8 mouse cellular contexts compared by ENCODE assay signal in genomic region chr2:172549371-172550155, GRCm38 (mm10). TPM values are rescaled to one million over a fixed set of nuclear protein-coding genes. Genes with fewer than 3 reads are reported as not detected.
A peak's percentile ranks its signal among the peaks of the same experiment; 100 is the strongest.
DNase-seq lines count a peak whose midpoint lies in the region; ATAC-seq and TF ChIP-seq lines count a peak whose summit lies in the region.

TSS of gene Tfap2c (plus strand) at chr2:172549593.

- H3K4me2 ChIP-seq in limb, embryonic 15.5 days: peak within 1 kb of the TSS; percentile 54
- peak within 1 kb of the TSS; percentile 43 for H3K4me2 ChIP-seq in neural tube, embryonic 13.5 days

- no peak within 1 kb of the TSS for H3K27ac ChIP-seq in hindbrain, embryonic 10.5 days
- peak within 1 kb of the TSS; percentile 44 for H3K27ac ChIP-seq in limb, embryonic 15.5 days
- H3K27ac ChIP-seq in neural tube, embryonic 13.5 days (replicated peaks): no peak within 1 kb of the TSS

- no peak for TF ChIP-seq CTCF in brain, embryonic 14.5 days (IDR thresholded peaks at IDR 0.05; ENCODE audit: borderline replicate concordance, extremely low read depth, insufficient read depth, insufficient read length)

- DNase-seq in cerebellum, postnatal 10 days: peak; percentile 28 to 40
- DNase-seq in cerebellum, adult 9-11 months: no peak
- DNase-seq in brain, embryonic 14.5 days (ENCODE audit: low read depth): peak; percentile 85
- DNase-seq in hindbrain, embryonic 10.5 days (ENCODE audit: low spot score): peak; percentile 71

- H3K9ac ChIP-seq in limb, embryonic 15.5 days: no peak within 1 kb of the TSS
- no peak within 1 kb of the TSS for H3K9ac ChIP-seq in neural tube, embryonic 13.5 days

- under 1% methylated on average over 70 of the region's 70 CpGs for WGBS in hindbrain, embryonic 10.5 days
- WGBS in limb, embryonic 15.5 days: under 1% methylated on average over 70 of the region's 70 CpGs
- under 1% methylated on average over 70 of the region's 70 CpGs for WGBS in neural tube, embryonic 13.5 days

- ATAC-seq in limb, embryonic 15.5 days (ENCODE audit: insufficient number of reproducible peaks, low FRiP score, low TSS enrichment, low read depth): no peak; the same call in 1 of the 2 replicates
- ATAC-seq in neural tube, embryonic 13.5 days (ENCODE audit: low read depth): peak; percentile 24; the same call in 1 of the 2 replicates
- no peak for ATAC-seq in activated CD4-positive, CD25-positive, alpha-beta regulatory T cell, adult 4 months
- ATAC-seq in monocyte, adult 5-6 weeks (replicated peaks; ENCODE audit: insufficient number of reproducible peaks, low FRiP score, low TSS enrichment, poor library complexity, severe bottlenecking): no peak

- H3K4me3 ChIP-seq in hindbrain, embryonic 10.5 days: peak within 1 kb of the TSS; percentile 53
- H3K4me3 ChIP-seq in limb, embryonic 15.5 days: peak within 1 kb of the TSS; percentile 41
- peak within 1 kb of the TSS; percentile 24 for H3K4me3 ChIP-seq in neural tube, embryonic 13.5 days

- no peak for TF ChIP-seq POLR2A in brain, embryonic 14.5 days (IDR thresholded peaks at IDR 0.05; ENCODE audit: borderline replicate concordance, extremely low read depth, insufficient read depth, insufficient read length, poor library complexity, severe bottlenecking)

- H3K9me3 ChIP-seq in hindbrain, embryonic 10.5 days: no peaks in the 10 kb centered on the region
- H3K9me3 ChIP-seq in limb, embryonic 15.5 days: no peaks in the 10 kb centered on the region
- H3K9me3 ChIP-seq in neural tube, embryonic 13.5 days: no peaks in the 10 kb centered on the region

- H3K27me3 ChIP-seq in hindbrain, embryonic 10.5 days (ENCODE audit: insufficient read depth, poor library complexity, severe bottlenecking): peaks cover 100% of the 10 kb centered on the region
- peaks cover 100% of the 10 kb centered on the region for H3K27me3 ChIP-seq in limb, embryonic 15.5 days
- peaks cover 100% of the 10 kb centered on the region for H3K27me3 ChIP-seq in neural tube, embryonic 13.5 days

- H3K4me1 ChIP-seq in hindbrain, embryonic 10.5 days (replicated peaks): peaks cover 78% of the 10 kb centered on the region
- H3K4me1 ChIP-seq in limb, embryonic 15.5 days: peaks cover 53% of the 10 kb centered on the region
- H3K4me1 ChIP-seq in neural tube, embryonic 13.5 days (replicated peaks): peaks cover 44% of the 10 kb centered on the region

- H3K36me3 ChIP-seq in hindbrain, embryonic 10.5 days: no peaks in the 10 kb centered on the region
- no peaks in the 10 kb centered on the region for H3K36me3 ChIP-seq in limb, embryonic 15.5 days
- H3K36me3 ChIP-seq in neural tube, embryonic 13.5 days: no peaks in the 10 kb centered on the region

RNA-seq across cellular contexts. Expression of gene Tfap2c, which starts in this region (rescaled TPM):
- 5.2 and 15.7 TPM in 2 replicates for polyA plus RNA-seq in brain, embryonic 14.5 days (2012; rRNA removed)
- polyA plus RNA-seq in hindbrain, embryonic 10.5 days (2016; fragmentation: Nextera tagmentation; extraction: Ambion mirVana): 3.3 and 5.5 TPM in 2 replicates
- 20.1 and 20.4 TPM in 2 replicates for polyA plus RNA-seq in limb, embryonic 15.5 days (2015; fragmentation: Nextera tagmentation; extraction: Ambion mirVana)
- 0.60 and 1.0 TPM in 2 replicates for polyA plus RNA-seq in neural tube, embryonic 13.5 days (2015; fragmentation: Nextera tagmentation; extraction: Ambion mirVana)
- polyA plus RNA-seq in activated CD4-positive, CD25-positive, alpha-beta regulatory T cell, adult 4 months (2017; shearing (Covaris generic)): not detected
- total RNA-seq in monocyte, adult 5-6 weeks (2017): not detected in 3 replicates
